Mouse (Mus musculus) limb, embryonic 14.5 days (tissue): ENCODE results near the gene Otulin. TPM values are rescaled to one million over a fixed set of nuclear protein-coding genes. Genes with fewer than 3 reads are reported as not detected.
A peak's percentile ranks its signal among the peaks of the same experiment; 100 is the strongest.

Source experiments
- ATAC-seq: fragments of 200-750 bp; cut with Nextera tagmentation; 2 replicates; pipeline ENCODE4 v1.8.0; 2017; ENCODE audit warnings: low read depth, moderate number of reproducible peaks, moderate TSS enrichment; ENCODE audit not compliant: low FRiP score
- DNase-seq: peaks from one replicate; pipeline ENCODE4 v3.0.0-alpha.2; 2015; ENCODE audit warnings: low spot score
- H3K27ac ChIP-seq: fragments of 300-500 bp; sonication (generic); replicated peaks from 2 replicates; pipeline ENCODE4 v1.5.1; 2014; ENCODE audit warnings: low read depth, mild to moderate bottlenecking, low read length, moderate library complexity, mixed read lengths
- H3K27me3 ChIP-seq: fragments of 300-500 bp; sonication (generic); 2 replicates; pipeline ENCODE4 v1.6.1; 2014; ENCODE audit warnings: low read length, mixed read lengths; ENCODE audit not compliant: control insufficient read depth, insufficient read depth
- H3K36me3 ChIP-seq: fragments of 300-500 bp; sonication (generic); 2 replicates; pipeline ENCODE4 v1.6.1; 2014; ENCODE audit warnings: mild to moderate bottlenecking, low read length, moderate library complexity, mixed read lengths; ENCODE audit not compliant: control insufficient read depth, insufficient read depth
- H3K4me1 ChIP-seq: fragments of 300-500 bp; sonication (generic); 2 replicates; pipeline ENCODE4 v1.6.1; 2014; ENCODE audit warnings: antibody characterized with exemption, low read length, mixed read lengths; ENCODE audit not compliant: control insufficient read depth, insufficient read depth
- H3K4me2 ChIP-seq: fragments of 300-500 bp; sonication (generic); replicated peaks from 2 replicates; pipeline ENCODE4 v1.6.1; 2014; ENCODE audit warnings: low read depth, mild to moderate bottlenecking, low read length, moderate library complexity; ENCODE audit not compliant: severe bottlenecking
- H3K4me3 ChIP-seq: fragments of 300-500 bp; sonication (generic); replicated peaks from 2 replicates; pipeline ENCODE4 v1.5.1; 2014; ENCODE audit warnings: low read length
- H3K9ac ChIP-seq: fragments of 300-500 bp; sonication (generic); 2 replicates; pipeline ENCODE4 v1.6.1; 2014; ENCODE audit warnings: mild to moderate bottlenecking, low read depth, low read length, moderate library complexity; ENCODE audit not compliant: severe bottlenecking
- H3K9me3 ChIP-seq: fragments of 300-500 bp; sonication (generic); 2 replicates; pipeline ENCODE4 v1.6.1; 2016; ENCODE audit warnings: low read length; ENCODE audit not compliant: control insufficient read depth
- POLR2A ChIP-seq: fragments of 200-500 bp; IDR thresholded peaks from 2 replicates; pipeline ENCODE4 v1.8.0; 2012; ENCODE audit warnings: inconsistent platforms, mild to moderate bottlenecking, moderate library complexity, borderline replicate concordance; ENCODE audit not compliant: insufficient read depth, insufficient read length; ENCODE audit errors: extremely low read depth
- WGBS: fragments of 180-500 bp; shearing (Covaris S2); extraction: QIAGEN DNeasy Blood & Tissue Kit; methylation state at CpG from one replicate; pipeline ENCODE4 v1.1.7; 2014; 5-methylcytosine and 5-hydroxymethylcytosine counted together
- polyA plus RNA-seq, 2 experiments: library from polyadenylated mRNA; depleted of rRNA in 1 of 2; stranded (reverse) in 1 of 2; unstranded in 1 of 2; fragments of >200 nt; fragmentation: Nextera tagmentation in 1 of 2; extraction: Ambion mirVana in 1 of 2; gene quantifications; 2 replicates each; pipeline versions ENCODE4 v1.2.1 to v1.2.3; 2012 to 2014

The Otulin gene
- polyA plus RNA-seq, 2 experiments: 25.7 to 43.0 TPM

GRCm38 (mm10) chr15:27604558-27604957 is 25.9 kb downstream of the Otulin start:
- WGBS: 87% methylated on average over 3 of the region's 3 CpGs
- Histone ChIP-seq H3K27ac (no peak overlapping the region), H3K4me1 (peaks cover 3% of the 10 kb centered on the region; the same call in 1 of the 2 replicates), H3K9me3 (no peaks in the 10 kb centered on the region), H3K36me3 (peaks cover 56% of the 10 kb centered on the region), H3K9ac (no peak overlapping the region), H3K27me3 (no peaks in the 10 kb centered on the region), H3K4me2 (no peak overlapping the region), H3K4me3 (no peak overlapping the region)
- DNase-seq (no peak), ATAC-seq (no peak)
- TF ChIP-seq POLR2A: no peak

- H3K27ac ChIP-seq: no peak overlapping the region
- 92% methylated on average over 5 of the region's 5 CpGs for WGBS
- ATAC-seq: no peak
- no peaks in the 10 kb centered on the region for H3K9me3 ChIP-seq
- peaks cover 5% of the 10 kb centered on the region for H3K4me1 ChIP-seq
- no peak overlapping the region for H3K9ac ChIP-seq
- no peak overlapping the region for H3K4me3 ChIP-seq
- H3K27me3 ChIP-seq: no peaks in the 10 kb centered on the region
- no peak overlapping the region for H3K4me2 ChIP-seq
- TF ChIP-seq POLR2A: no peak
- no peak for DNase-seq
- H3K36me3 ChIP-seq: peaks cover 28% of the 10 kb centered on the region; the same call in 1 of the 2 replicates
Measured at GRCm38 (mm10) chr15:27600524-27600923, 30.0 kb downstream of the Otulin start.

- Histone ChIP-seq H3K27ac (no peak overlapping the region), H3K27me3 (no peaks in the 10 kb centered on the region), H3K9me3 (no peaks in the 10 kb centered on the region), H3K4me2 (no peak overlapping the region), H3K9ac (no peak overlapping the region), H3K36me3 (peaks cover 29% of the 10 kb centered on the region), H3K4me3 (no peak overlapping the region), H3K4me1 (peaks cover 10% of the 10 kb centered on the region)
- DNase-seq: no peak
- 64% methylated on average over 13 of the region's 13 CpGs for WGBS
- no peak for ATAC-seq
- TF ChIP-seq POLR2A: no peak
Measured at GRCm38 (mm10) chr15:27598786-27599385, 31.6 kb downstream of the Otulin start.

DNA sequence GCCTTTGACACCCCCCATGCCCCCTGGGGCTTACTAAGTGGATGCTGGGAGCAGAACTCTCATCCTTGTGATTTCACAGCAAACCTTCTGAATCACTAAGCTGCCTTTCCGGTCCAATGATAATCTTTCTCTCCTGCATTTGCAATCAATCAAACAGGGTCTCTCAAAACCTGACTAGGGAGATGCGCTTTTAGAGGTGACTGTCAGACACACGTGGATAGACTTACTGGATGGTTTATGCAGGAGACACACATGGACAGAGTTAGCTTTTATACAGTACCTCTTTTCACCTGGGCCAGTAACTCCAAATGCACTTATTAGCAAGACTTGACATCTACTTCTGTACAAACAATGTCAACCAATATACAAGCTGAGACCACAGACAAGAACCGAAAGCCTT is 33.0 kb downstream of the Otulin start:
- Histone ChIP-seq H3K36me3 (peaks cover 34% of the 10 kb centered on the region), H3K4me1 (peaks cover 10% of the 10 kb centered on the region), H3K9me3 (no peaks in the 10 kb centered on the region), H3K9ac (no peak overlapping the region), H3K27me3 (no peaks in the 10 kb centered on the region), H3K4me3 (no peak overlapping the region), H3K4me2 (no peak overlapping the region), H3K27ac (no peak overlapping the region)
- DNase-seq (no peak), ATAC-seq (no peak)
- 82% methylated on average over 4 of the region's 4 CpGs for WGBS
- TF ChIP-seq POLR2A: no peak

DNA sequence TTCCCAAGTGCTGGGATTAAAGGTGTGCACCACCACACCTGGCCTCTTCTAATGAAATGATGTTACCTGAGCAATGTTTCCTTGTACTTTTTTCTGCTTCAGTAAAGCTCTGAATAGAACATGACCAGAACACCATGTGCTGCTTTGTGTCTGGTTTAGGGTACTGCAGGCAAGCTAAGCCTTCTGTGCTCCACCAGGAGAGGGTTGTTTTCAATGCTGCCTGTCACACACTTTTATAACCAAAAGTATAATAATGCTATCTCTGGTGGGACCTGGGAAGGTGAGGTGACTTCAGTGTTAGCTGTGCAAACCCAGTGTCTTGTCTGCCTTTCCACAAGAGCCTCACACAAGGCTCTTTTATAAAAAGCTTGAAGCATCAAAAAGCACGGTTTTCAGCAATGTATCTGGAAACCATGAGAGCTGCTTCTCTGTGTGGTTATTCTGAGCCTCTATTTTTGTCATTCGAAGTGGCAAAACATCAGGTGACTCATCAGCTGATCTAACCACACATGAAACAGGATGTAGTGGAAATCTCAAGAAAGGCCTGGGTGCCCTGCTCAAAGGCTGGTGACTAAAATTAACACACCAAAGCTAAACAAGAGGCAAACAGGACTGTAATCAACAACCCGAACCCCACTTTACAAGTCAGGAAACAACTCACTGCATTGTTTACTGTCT is 33.9 kb downstream of the Otulin start:
- Histone ChIP-seq H3K27ac (0 out of 2 replicates have a peak overlapping the region, but pooled peaks have one; percentile 13), H3K9me3 (no peaks in the 10 kb centered on the region), H3K4me3 (no peak overlapping the region), H3K27me3 (no peaks in the 10 kb centered on the region), H3K4me2 (no peak overlapping the region), H3K9ac (no peak overlapping the region), H3K4me1 (peaks cover 10% of the 10 kb centered on the region), H3K36me3 (peaks cover 32% of the 10 kb centered on the region)
- no peak for DNase-seq
- TF ChIP-seq POLR2A: no peak
- 63% methylated on average over 3 of the region's 3 CpGs for WGBS
- no peak for ATAC-seq
